Mouse (Mus musculus) intestine, embryonic 15.5 days (tissue): ENCODE measurements around the gene Samd10. TPM values are rescaled to one million over a fixed set of nuclear protein-coding genes. Genes with fewer than 3 reads are reported as not detected.

ENCODE experiments used
- ATAC-seq: fragments of 200-750 bp; cut with Nextera tagmentation; 2 replicates; pipeline ENCODE4 v1.8.0; 2017; ENCODE audit warnings: moderate TSS enrichment, moderate library complexity
- H3K27ac ChIP-seq: fragments of 300-500 bp; sonication (generic); 2 replicates; pipeline ENCODE4 v1.5.1; 2015; ENCODE audit warnings: mild to moderate bottlenecking, inconsistent platforms
- H3K27me3 ChIP-seq: fragments of 300-500 bp; sonication (generic); replicated peaks from 2 replicates; pipeline ENCODE4 v1.6.1; 2015; ENCODE audit warnings: inconsistent platforms
- H3K36me3 ChIP-seq: fragments of 300-500 bp; sonication (generic); 2 replicates; pipeline ENCODE4 v1.6.1; 2015; ENCODE audit warnings: inconsistent platforms
- H3K4me1 ChIP-seq: fragments of 300-500 bp; sonication (generic); replicated peaks from 2 replicates; pipeline ENCODE4 v1.6.1; 2015; ENCODE audit warnings: inconsistent platforms
- H3K4me2 ChIP-seq: fragments of 300-500 bp; sonication (generic); replicated peaks from 2 replicates; pipeline ENCODE4 v1.6.1; 2015; ENCODE audit warnings: mild to moderate bottlenecking, inconsistent platforms
- H3K4me3 ChIP-seq: fragments of 300-500 bp; sonication (generic); replicated peaks from 2 replicates; pipeline ENCODE4 v1.5.1; 2015; ENCODE audit warnings: inconsistent platforms
- H3K9ac ChIP-seq: fragments of 300-500 bp; sonication (generic); 2 replicates; pipeline ENCODE4 v1.6.1; 2015; ENCODE audit warnings: inconsistent platforms
- H3K9me3 ChIP-seq: fragments of 300-500 bp; sonication (generic); 2 replicates; pipeline ENCODE4 v1.6.1; 2016; ENCODE audit warnings: inconsistent platforms
- WGBS: fragments of 180-500 bp; shearing (Covaris S2); methylation state at CpG from one replicate; pipeline ENCODE4 v1.1.7; 2015; 5-methylcytosine and 5-hydroxymethylcytosine counted together
- polyA plus RNA-seq: library from polyadenylated mRNA; unstranded; fragments of >200 nt; fragmentation: Nextera tagmentation; extraction: Ambion mirVana; gene quantifications from 2 replicates; pipeline ENCODE4 v1.2.1, GENCODE M21; 2015

Gene Samd10
- polyA plus RNA-seq, 1 experiment from 2014 or later = 22.7 TPM

DNA sequence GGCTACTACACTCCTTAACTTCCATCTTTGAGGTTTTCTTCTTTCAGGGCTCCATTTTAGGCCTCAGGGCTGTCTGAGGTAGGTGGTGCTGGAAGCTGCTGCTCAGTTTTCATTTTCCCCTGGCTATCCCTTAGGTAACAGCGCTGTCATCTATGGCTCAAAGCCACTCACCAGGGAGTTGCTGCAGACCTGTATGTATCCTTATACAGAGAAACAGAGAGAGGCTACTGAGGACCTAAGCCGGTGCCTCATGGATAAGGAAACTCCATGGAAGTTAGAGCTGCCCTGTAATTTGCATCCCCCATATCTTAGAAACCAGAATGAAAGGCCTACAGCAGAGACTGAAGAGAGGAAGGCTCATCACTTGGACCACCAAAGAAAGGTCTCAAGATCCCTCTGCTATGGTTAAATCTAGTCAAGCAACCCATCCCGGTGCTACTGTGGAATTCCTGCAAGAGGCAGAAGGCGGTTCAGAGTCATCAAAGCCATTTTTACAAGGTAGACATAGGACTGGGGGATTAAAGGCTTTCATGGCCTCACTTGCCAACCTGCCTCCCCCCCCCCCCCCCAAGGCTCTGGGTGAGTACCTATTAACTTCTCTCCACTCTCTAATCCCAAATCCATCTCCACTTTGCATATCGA lies 18.8 kb downstream of the Samd10 start:
- Histone ChIP-seq H3K36me3 (peaks cover 10% of the 10 kb centered on the region), H3K27me3 (no peaks in the 10 kb centered on the region), H3K4me2 (peak overlapping the region; percentile 93), H3K9me3 (no peaks in the 10 kb centered on the region), H3K4me1 (peaks cover 28% of the 10 kb centered on the region), H3K4me3 (peak overlapping the region; percentile 87), H3K27ac (0 out of 2 replicates have a peak overlapping the region, but pooled peaks have one; percentile 97), H3K9ac (peak overlapping the region; percentile 86; the same call in 1 of the 2 replicates)
- 71% methylated on average over 5 of the region's 5 CpGs for WGBS
- ATAC-seq = no peak

DNA sequence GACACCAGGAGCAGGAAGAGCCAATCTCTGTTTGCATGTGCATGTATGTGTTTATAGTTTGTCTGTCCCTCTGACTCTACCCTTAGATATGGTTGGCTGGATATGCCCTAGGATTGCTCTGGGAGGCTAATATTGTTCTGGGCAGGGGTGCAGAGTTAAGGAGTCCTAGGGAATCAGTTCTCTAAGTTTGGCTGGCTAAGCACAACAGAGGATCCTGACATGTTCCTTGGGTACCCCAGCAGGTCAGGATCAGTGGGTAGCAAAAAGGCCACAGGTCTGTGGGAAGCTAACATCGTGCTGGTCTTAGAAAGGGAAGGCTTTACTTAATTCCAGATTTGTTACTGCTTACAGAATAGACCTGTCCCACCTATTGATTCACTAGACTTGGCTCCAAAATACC lies 19.3 kb downstream of the Samd10 start:
- Histone ChIP-seq H3K4me2 (peak overlapping the region; percentile 13), H3K27ac (no peak overlapping the region)

DNA sequence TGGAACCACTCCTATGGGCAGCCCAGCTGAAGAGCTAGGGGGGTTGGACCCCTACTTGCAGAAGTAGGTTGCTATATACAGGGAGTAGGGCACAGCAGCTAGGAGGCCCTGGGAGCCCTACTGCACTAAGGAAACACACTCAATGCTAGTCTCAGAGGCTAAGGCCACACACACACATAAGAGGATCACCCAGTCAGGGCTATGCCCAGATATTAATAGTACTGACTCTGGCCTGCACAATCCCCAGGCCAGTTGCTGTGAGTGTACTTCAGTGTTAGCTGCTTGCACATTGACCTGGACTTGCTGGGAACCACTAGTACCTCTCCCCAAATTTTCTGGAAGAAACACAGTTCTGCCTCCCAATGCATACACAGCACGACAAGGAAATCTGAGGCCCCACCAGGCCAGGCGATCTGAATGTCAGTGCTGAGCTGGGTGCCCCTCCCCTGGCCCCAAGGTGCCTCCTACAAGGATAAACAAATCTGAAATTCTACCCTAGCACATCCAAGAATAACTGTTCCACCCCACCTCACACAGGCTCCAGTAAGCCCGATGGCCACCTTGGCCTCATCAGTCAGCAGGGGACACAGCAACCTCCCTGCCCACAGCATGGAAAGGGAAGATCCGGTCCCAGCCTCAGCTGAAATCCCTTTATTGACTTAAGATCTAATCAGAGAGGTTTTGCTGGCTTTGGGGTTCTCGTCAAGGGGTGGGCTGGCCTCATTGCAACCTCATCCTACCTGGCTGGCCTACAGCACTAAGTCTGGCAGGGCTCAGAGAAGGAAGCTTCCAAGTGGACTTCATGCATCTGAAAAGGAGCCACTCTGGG lies 20.0 kb downstream of the Samd10 start:
- no peaks in the 10 kb centered on the region for H3K9me3 ChIP-seq
- no peaks in the 10 kb centered on the region for H3K27me3 ChIP-seq
- peaks cover 28% of the 10 kb centered on the region for H3K4me1 ChIP-seq
- no peak for ATAC-seq
- H3K27ac ChIP-seq = no peak overlapping the region
- H3K9ac ChIP-seq = peak overlapping the region; percentile 23
- peaks cover 5% of the 10 kb centered on the region; the same call in 1 of the 2 replicates for H3K36me3 ChIP-seq
- 28% methylated on average over 5 of the region's 5 CpGs for WGBS
- H3K4me2 ChIP-seq = peak overlapping the region; percentile 13
- no peak overlapping the region for H3K4me3 ChIP-seq

More for the DNA sequence above, 19.3 kb downstream of the Samd10 start:
- no peak for ATAC-seq
- WGBS = 70% methylated on average over 1 of the region's 1 CpGs
- no peaks in the 10 kb centered on the region for H3K27me3 ChIP-seq
- peaks cover 28% of the 10 kb centered on the region for H3K4me1 ChIP-seq
- peak overlapping the region; percentile 23 for H3K9ac ChIP-seq
- H3K4me3 ChIP-seq = no peak overlapping the region
- peaks cover 8% of the 10 kb centered on the region for H3K36me3 ChIP-seq
- no peaks in the 10 kb centered on the region for H3K9me3 ChIP-seq

DNA sequence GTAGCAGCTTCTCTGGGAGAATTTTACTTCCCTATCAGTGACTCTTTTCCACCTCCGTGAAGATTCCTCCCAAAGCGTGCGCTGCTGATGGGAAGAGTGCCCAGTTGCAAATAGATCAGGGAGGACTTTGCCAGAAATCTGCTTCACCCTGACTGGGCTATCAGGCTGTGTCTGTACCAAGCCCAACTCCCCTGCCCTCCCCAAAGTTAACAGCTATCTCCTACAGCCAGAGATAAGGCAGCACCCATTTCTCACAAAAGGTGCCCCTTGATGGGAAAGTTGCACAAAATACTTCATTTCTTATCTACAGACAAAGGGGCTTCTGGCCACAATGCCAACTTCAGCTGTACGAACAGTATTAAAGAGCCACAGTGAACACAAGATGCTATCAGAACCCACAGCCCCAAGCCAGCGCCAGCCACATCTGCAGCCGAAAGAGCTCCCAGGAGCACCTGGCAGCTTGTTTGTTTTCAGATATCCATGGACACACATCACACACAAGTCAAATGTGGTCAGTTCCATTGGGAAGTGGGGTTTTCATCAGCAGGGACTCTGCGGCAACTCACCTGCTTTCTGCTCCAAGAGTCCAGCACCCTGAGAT lies 20.9 kb downstream of the Samd10 start:
- Histone ChIP-seq H3K36me3 (0 out of 2 replicates have a peak, but pooled peaks cover 4% of the 10 kb centered on the region), H3K27me3 (no peaks in the 10 kb centered on the region), H3K9me3 (no peaks in the 10 kb centered on the region), H3K4me2 (no peak overlapping the region), H3K9ac (no peak overlapping the region), H3K4me1 (peaks cover 28% of the 10 kb centered on the region), H3K4me3 (no peak overlapping the region), H3K27ac (no peak overlapping the region)
- ATAC-seq = no peak
- 73% methylated on average over 7 of the region's 7 CpGs for WGBS

DNA sequence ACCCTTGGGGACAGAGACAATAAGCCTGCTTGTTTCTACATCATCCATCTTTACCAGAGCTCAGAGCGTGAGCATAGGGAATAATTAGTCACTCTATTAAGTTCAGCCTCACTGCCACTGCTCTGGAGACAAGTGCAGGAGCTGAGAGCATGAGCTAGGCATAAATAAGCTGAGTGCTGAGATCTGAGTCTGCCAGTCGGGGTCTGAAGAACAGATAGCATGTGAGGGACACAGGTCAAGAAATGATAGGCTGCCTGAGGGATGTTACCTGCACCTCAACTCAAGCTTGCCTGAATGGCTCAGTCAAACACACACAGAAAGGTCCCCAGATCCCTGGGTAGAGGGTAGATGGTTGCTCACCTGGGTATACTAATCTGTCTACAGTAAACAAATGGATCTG lies 21.9 kb downstream of the Samd10 start:
- Histone ChIP-seq H3K4me3 (no peak overlapping the region), H3K9ac (no peak overlapping the region), H3K9me3 (no peaks in the 10 kb centered on the region), H3K36me3 (peaks cover 7% of the 10 kb centered on the region; the same call in 1 of the 2 replicates), H3K4me1 (peaks cover 23% of the 10 kb centered on the region), H3K4me2 (no peak overlapping the region), H3K27me3 (no peaks in the 10 kb centered on the region), H3K27ac (no peak overlapping the region)
- WGBS = 64% methylated on average over 2 of the region's 2 CpGs
- ATAC-seq = no peak

DNA sequence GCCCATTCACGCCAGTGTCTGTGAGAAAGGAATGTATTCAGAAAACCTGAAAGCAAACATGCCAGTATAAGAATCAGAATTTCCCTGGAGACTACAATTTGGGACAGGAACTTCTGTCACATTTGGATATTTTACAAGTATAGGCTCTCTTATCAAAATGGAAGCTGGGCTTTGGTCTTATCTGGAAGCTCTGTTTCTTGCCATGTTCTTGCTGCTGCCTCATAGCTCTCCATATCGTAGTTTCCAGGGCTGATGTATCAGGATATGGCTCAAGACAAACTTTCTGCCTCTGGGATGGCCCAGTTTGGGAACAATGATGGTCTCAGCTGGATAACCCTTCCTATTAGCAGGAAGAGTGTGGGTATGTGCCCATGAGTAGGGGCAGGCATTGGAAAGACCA lies 22.4 kb downstream of the Samd10 start:
- H3K4me2 ChIP-seq = no peak overlapping the region
- H3K4me1 ChIP-seq = peaks cover 22% of the 10 kb centered on the region

DNA sequence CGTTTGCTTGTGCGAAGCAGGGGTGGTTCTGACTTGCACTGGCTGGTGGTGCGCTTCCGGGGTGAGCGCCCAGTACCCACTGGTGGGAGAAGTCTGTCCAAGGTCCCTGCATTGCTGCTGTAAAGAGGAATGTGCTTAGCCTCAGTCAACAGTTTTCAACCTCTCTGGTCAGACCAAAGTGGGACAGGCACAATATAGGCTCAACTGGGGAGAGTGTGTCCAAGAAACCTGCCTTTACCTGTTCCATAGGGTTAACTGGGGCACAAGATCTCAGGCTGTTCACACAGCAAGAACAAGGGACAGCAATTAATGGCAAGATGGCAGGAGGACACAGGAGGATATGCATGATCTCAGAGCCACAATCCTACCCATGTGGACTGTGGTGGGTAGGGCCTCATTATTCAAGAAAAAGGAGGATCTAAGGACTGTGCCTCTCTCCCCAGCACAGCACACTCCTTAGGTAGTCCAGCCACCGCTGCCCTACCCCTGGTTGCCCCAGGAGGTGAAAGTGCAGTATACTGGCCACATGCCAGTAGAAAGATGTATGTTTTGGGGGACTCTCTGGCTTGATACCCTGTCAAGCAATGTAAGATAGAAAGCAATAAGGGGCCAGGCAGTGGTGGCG lies 24.0 kb downstream of the Samd10 start:
- Histone ChIP-seq H3K9ac (no peak overlapping the region), H3K4me2 (no peak overlapping the region), H3K27ac (no peak overlapping the region), H3K36me3 (peaks cover 8% of the 10 kb centered on the region; the same call in 1 of the 2 replicates), H3K27me3 (no peaks in the 10 kb centered on the region), H3K9me3 (no peaks in the 10 kb centered on the region), H3K4me1 (peaks cover 14% of the 10 kb centered on the region), H3K4me3 (no peak overlapping the region)
- no peak for ATAC-seq
- WGBS = 94% methylated on average over 7 of the region's 7 CpGs

More for the DNA sequence above, 22.4 kb downstream of the Samd10 start:
- H3K36me3 ChIP-seq = peaks cover 8% of the 10 kb centered on the region; the same call in 1 of the 2 replicates
- no peaks in the 10 kb centered on the region for H3K9me3 ChIP-seq
- 86% methylated on average over 2 of the region's 2 CpGs for WGBS
- no peak overlapping the region for H3K27ac ChIP-seq
- H3K27me3 ChIP-seq = no peaks in the 10 kb centered on the region
- H3K9ac ChIP-seq = no peak overlapping the region
- no peak overlapping the region for H3K4me3 ChIP-seq
- ATAC-seq = no peak

DNA sequence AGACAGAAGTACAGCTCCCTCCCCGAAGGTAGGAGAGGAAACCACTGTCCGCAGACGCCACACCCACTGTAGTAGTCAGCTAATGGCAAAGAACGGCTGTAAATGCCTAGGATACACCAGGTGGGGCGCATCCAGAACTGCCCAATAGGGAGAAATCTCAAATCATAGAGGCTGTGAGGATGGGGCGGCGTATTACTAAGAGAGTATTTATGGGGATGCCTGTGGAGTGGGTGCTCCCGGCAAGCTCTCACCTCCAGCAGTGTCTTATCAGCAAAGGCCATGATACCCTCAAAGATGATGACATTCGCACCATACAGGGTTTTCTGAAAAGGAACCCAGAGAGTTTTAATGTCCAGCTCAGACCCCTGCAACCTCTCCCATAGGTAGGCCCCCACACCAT lies 25.1 kb downstream of the Samd10 start:
- H3K27ac ChIP-seq = no peak overlapping the region
- H3K36me3 ChIP-seq = peaks cover 8% of the 10 kb centered on the region; the same call in 1 of the 2 replicates
- H3K9ac ChIP-seq = no peak overlapping the region
- no peak overlapping the region for H3K4me2 ChIP-seq
- 87% methylated on average over 9 of the region's 9 CpGs for WGBS
- H3K4me1 ChIP-seq = peaks cover 4% of the 10 kb centered on the region
- H3K27me3 ChIP-seq = no peaks in the 10 kb centered on the region
- no peak for ATAC-seq
- H3K9me3 ChIP-seq = no peaks in the 10 kb centered on the region
- no peak overlapping the region for H3K4me3 ChIP-seq

DNA sequence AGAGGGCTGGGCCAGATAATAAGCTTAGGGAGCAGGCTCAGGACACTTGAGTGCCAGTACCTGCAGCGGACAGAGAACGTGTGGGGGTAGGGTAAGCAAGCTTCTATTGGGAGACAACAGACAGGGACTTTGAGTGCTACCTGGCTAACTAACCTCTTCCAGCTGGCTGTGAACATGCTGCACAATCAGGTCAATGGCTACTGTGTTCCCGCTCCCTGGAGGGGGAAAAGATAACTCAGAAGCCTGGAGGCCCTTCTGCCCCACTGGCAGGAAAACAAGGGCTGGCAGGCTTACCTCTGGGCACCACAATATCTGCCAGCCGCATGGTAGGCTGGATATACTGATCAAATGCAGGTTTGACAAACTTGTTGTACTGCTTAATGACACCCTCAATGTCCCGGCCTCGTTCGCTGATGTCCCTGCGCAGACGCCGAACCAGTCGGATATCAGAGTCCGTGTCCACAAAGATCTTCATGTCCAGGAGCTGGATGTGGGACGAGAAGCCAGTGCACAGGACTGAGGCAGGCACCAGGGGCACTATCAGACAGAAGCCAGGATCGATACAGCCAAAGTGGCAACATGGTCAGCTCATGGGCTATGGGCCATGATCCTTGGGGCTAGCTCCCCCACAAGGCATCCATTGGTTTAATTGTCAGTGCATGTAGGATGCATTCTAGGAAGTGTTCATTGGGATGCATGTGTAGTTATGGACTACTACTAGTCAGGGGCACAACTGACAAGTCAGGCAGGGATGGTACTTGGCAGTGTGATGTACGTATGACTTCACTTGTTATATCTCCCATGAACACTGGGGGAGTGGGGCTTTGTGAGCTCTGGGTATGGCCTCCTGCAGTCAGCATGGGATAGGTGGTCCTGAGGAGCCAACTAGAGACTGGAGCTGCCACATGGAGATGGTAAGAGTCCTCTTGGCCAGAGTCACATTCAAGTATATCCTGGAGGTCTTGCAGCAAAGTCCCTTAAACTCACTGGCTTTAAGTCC lies 25.8 kb downstream of the Samd10 start:
- peaks cover 8% of the 10 kb centered on the region; the same call in 1 of the 2 replicates for H3K36me3 ChIP-seq
- no peak overlapping the region for H3K4me2 ChIP-seq
- no peaks in the 10 kb centered on the region for H3K27me3 ChIP-seq
- H3K9ac ChIP-seq = no peak overlapping the region
- no peak overlapping the region for H3K27ac ChIP-seq
- H3K4me1 ChIP-seq = no peaks in the 10 kb centered on the region
- no peaks in the 10 kb centered on the region for H3K9me3 ChIP-seq
- no peak overlapping the region for H3K4me3 ChIP-seq
- no peak for ATAC-seq
- 94% methylated on average over 15 of the region's 15 CpGs for WGBS

DNA sequence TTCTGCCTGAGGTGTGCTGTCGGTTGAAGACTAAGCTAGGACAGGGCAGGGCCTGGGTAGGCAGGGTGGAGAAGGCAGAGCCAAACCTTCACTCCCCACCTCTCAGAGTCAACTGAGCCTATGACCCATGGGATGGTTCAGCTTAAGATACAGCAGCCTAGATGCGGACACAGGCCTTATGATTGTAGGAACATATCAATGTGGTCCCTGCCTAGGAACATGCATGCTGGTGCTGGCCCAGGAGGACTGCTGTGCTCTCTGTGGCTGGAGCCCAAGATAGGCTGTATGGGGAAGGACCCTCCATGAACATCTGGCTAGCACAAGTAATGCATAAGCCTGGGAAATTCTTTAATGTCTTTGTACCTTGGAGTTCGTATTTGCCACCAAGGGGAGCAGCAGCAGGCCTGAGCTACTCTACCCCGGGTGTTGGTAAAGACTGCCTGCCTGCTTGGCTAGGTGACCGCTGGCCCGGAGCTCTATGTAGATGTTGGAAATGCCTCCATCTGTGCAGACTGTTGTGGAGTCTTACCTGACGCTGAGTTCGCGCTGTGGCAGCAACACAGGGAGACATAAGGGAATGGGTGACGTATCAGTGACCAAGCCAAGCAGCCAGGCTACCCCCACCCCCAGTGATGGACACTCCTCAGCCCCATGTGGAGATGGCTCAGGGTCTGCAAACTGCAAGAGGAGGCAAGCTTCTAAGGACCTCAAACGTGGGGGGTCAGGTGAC lies 26.9 kb downstream of the Samd10 start:
- Histone ChIP-seq H3K4me1 (no peaks in the 10 kb centered on the region), H3K4me3 (no peak overlapping the region), H3K36me3 (peaks cover 8% of the 10 kb centered on the region; the same call in 1 of the 2 replicates), H3K9me3 (no peaks in the 10 kb centered on the region), H3K27ac (no peak overlapping the region), H3K4me2 (no peak overlapping the region), H3K9ac (no peak overlapping the region), H3K27me3 (no peaks in the 10 kb centered on the region)
- no peak for ATAC-seq
- WGBS = 89% methylated on average over 11 of the region's 11 CpGs
